Mouse (Mus musculus): ENCODE data around the gene 9530077C05Rik.

GRCm38 (mm10) chr9:22368030-22368429, 43.3 kb upstream of the 9530077C05Rik start:
- no peak for TF ChIP-seq CTCF (IDR thresholded peaks at IDR 0.05)
- no peak for TF ChIP-seq EP300 (IDR thresholded peaks at IDR 0.05)
